Mouse (Mus musculus): Measurements from ENCODE around the gene Cyb5rl. TPM values are rescaled to one million over a fixed set of nuclear protein-coding genes. Genes with fewer than 3 reads are reported as not detected.

Gene Cyb5rl
- polyA plus RNA-seq (2012): 7.3 and 8.7 TPM in 2 replicates

- TF ChIP-seq GATA1 (IDR thresholded peaks at IDR 0.05; ENCODE audit: low read length): no peak
Observed at GRCm38 (mm10) chr4:107066252-107067124, at the start of gene Cyb5rl, which contains the start of gene Mrpl37. Gene Cyb5rl, plus strand, starts transcription at chr4:107066988. Gene Mrpl37, minus strand, starts transcription at chr4:107066868.

GRCm38 (mm10) chr4:107017257-107017656 lies 49.5 kb upstream of the Cyb5rl start:
- no peak for TF ChIP-seq GATA1 (IDR thresholded peaks at IDR 0.05; ENCODE audit: low read length)

GRCm38 (mm10) chr4:107018521-107018920 lies 48.3 kb upstream of the Cyb5rl start:
- no peak for TF ChIP-seq GATA1 (IDR thresholded peaks at IDR 0.05; ENCODE audit: low read length)

DNA sequence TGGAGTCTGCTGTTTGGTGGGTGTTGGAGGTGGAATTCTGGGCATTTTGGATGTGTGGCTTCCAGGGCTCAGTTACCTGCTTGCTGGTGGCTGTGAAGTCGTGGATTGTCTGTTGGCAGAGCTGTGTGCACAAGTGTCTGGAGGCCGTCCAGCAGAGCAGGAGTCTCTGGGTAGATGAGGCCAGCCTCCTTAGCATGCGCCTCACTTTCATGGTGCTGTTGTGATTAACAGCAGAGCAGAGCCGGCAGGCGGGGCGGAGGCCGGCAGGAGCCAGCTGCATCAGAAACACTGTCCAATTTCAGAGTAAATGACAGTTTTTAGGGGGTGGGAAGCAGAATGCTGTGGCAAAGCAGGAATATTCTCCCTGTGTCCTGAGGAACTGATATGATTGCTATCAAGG lies 47.8 kb upstream of the Cyb5rl start:
- no peak for TF ChIP-seq GATA1 (IDR thresholded peaks at IDR 0.05; ENCODE audit: low read length)

- no peak for TF ChIP-seq GATA1 (IDR thresholded peaks at IDR 0.05; ENCODE audit: low read length)
Observed at GRCm38 (mm10) chr4:107020287-107021000, 46.3 kb upstream of the Cyb5rl start.

- no peak for TF ChIP-seq GATA1 (IDR thresholded peaks at IDR 0.05; ENCODE audit: low read length)
Observed at GRCm38 (mm10) chr4:107021464-107021863, 45.3 kb upstream of the Cyb5rl start.

DNA sequence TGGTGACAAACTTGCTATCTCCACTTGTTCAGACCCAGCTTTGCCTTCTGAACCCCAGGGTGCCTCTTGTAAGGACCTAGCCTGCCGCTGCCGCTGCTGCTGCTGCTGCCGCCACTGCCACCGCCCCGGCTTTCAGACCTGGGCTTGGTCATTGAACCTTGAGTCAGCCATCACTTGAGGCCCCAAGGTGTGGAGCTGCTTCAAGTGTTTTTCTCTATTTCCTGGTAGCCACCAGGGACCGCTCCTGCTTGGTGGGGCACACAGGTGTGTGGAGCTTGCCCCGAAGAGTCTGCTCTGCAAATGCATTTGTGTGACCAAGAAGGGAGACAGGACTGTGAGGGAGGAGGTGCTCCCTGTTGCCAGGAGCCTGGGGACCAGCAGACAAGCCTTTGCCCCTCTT lies 41.9 kb upstream of the Cyb5rl start:
- no peak for TF ChIP-seq GATA1 (IDR thresholded peaks at IDR 0.05; ENCODE audit: low read length)

- no peak for TF ChIP-seq GATA1 (IDR thresholded peaks at IDR 0.05; ENCODE audit: low read length)
Observed at GRCm38 (mm10) chr4:107025369-107025768, 41.4 kb upstream of the Cyb5rl start.

DNA sequence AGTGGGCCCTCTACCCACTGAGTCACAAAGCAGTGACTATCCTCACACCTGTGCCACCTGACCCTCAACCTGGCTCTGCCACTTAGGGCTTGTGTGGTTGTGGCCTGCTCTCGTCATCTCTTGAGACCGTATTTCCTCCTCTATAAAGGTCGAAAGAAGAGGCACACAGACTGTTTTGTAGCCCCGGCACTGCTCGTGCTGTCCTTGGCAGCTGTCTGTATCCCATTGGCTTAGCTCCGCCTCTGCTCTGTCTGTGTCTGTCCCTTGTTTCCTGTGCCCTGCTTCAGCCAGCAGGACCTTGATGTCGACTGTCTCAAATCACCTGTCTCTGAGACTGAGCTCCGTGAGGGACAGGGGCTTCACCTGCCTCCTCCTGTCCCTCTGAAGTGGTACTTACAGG lies 40.3 kb upstream of the Cyb5rl start:
- no peak for TF ChIP-seq GATA1 (IDR thresholded peaks at IDR 0.05; ENCODE audit: low read length)

- no peak for TF ChIP-seq GATA1 (IDR thresholded peaks at IDR 0.05; ENCODE audit: low read length)
Observed at GRCm38 (mm10) chr4:107035689-107036088, 31.1 kb upstream of the Cyb5rl start.

GRCm38 (mm10) chr4:107036985-107037384 lies 29.8 kb upstream of the Cyb5rl start:
- no peak for TF ChIP-seq GATA1 (IDR thresholded peaks at IDR 0.05; ENCODE audit: low read length)

- TF ChIP-seq GATA1 (IDR thresholded peaks at IDR 0.05; ENCODE audit: low read length): no peak
Observed at GRCm38 (mm10) chr4:107038303-107038702, 28.5 kb upstream of the Cyb5rl start.

- TF ChIP-seq GATA1 (IDR thresholded peaks at IDR 0.05; ENCODE audit: low read length): no peak
Observed at GRCm38 (mm10) chr4:107039270-107039669, 27.5 kb upstream of the Cyb5rl start.

DNA sequence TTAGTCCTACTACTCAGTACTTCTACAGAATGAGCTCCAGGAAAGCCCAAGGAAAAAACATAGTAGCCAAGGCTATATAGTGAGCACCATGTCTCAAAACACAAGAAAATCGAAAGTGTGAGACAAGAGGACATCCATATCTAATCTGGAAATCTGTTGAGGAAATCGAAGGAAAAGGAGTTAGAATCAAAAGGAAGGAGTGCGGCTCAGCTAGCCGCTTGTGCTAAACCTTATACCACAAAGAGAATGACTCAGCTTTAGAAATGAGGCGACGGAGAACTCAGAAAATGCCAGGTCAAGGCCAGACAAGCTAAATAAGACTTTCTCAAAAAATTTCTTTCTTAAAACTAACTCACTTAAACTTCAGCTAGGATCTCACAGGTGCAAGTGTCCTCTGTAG lies 24.5 kb upstream of the Cyb5rl start:
- no peak for TF ChIP-seq GATA1 (IDR thresholded peaks at IDR 0.05; ENCODE audit: low read length)

GRCm38 (mm10) chr4:107045188-107045587 lies 21.6 kb upstream of the Cyb5rl start:
- TF ChIP-seq GATA1 (IDR thresholded peaks at IDR 0.05; ENCODE audit: low read length): no peak

DNA sequence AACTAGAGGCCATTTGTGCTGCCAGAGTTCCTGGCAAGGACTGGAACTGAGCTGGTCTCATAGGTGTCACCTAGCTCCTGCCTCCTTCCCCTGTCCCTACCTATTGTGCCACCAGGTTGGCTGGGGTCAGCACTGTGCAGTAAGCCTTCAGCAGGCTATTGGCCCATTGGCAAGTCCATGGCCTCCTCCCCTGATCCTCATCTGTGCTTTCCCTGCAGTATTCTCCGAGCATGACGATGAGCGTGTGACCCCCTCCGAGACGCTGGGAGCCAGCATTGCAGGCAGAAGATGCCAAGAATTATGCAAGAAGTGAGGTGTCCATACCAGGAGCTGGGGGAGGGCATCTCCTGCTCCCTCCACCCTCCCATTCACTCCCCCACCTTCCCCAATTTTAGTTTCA lies 19.0 kb upstream of the Cyb5rl start:
- TF ChIP-seq GATA1 (IDR thresholded peaks at IDR 0.05; ENCODE audit: low read length): no peak

All from G1E-ER4 (cell line).